Mouse (Mus musculus) brain, embryonic 14.5 days (tissue): ENCODE measurements around the gene Plxdc2.

ENCODE experiments used
- CTCF ChIP-seq: fragments of 200-500 bp; IDR thresholded peaks from 2 replicates; pipeline ENCODE4 v1.5.1; 2012; ENCODE audit warnings: inconsistent platforms, mild to moderate bottlenecking, moderate library complexity, borderline replicate concordance; ENCODE audit not compliant: insufficient read depth, insufficient read length; ENCODE audit errors: extremely low read depth
- POLR2A ChIP-seq: fragments of 200-500 bp; IDR thresholded peaks from 2 replicates; pipeline ENCODE4 v1.6.1; 2012; ENCODE audit warnings: mild to moderate bottlenecking, inconsistent platforms, borderline replicate concordance; ENCODE audit not compliant: poor library complexity, insufficient read depth, insufficient read length, severe bottlenecking; ENCODE audit errors: extremely low read depth

- TF ChIP-seq CTCF (no peak), POLR2A (no peak)
Observed at GRCm38 (mm10) chr2:16534566-16534965, 178.5 kb downstream of the Plxdc2 start.
